Mouse (Mus musculus) neural tube, embryonic 14.5 days (tissue): ENCODE data around the gene Ndufb5. TPM values are rescaled to one million over a fixed set of nuclear protein-coding genes. Genes with fewer than 3 reads are reported as not detected.
A peak's percentile ranks its signal among the peaks of the same experiment; 100 is the strongest.
"Not testable (repeated sequence)": the region's sequence is repeated elsewhere in the genome, so short reads cannot be mapped to it uniquely, and the experiment has no call there.

Experiments
- ATAC-seq: fragments of 200-750 bp; cut with Nextera tagmentation; 2 replicates; pipeline ENCODE4 v1.8.0; 2017; ENCODE audit warnings: low read depth, mild to moderate bottlenecking, moderate TSS enrichment, moderate library complexity
- H3K27ac ChIP-seq: fragments of 300-500 bp; sonication (generic); 2 replicates; pipeline ENCODE4 v1.5.1; 2014; ENCODE audit warnings: low read depth, mild to moderate bottlenecking, control low read depth, low read length, moderate library complexity, mixed read lengths
- H3K27me3 ChIP-seq: fragments of 300-500 bp; sonication (generic); 2 replicates; pipeline ENCODE4 v1.6.1; 2014; ENCODE audit warnings: low read length; ENCODE audit not compliant: control insufficient read depth, insufficient read depth
- H3K36me3 ChIP-seq: fragments of 300-500 bp; sonication (generic); 2 replicates; pipeline ENCODE4 v1.6.1; 2014; ENCODE audit warnings: low read length, mixed read lengths; ENCODE audit not compliant: control insufficient read depth, insufficient read depth
- H3K4me1 ChIP-seq: fragments of 300-500 bp; sonication (generic); 2 replicates; pipeline ENCODE4 v1.6.1; 2014; ENCODE audit warnings: low read length; ENCODE audit not compliant: control insufficient read depth, insufficient read depth
- H3K4me2 ChIP-seq: fragments of 300-500 bp; sonication (generic); 2 replicates; pipeline ENCODE4 v1.6.1; 2014; ENCODE audit warnings: mild to moderate bottlenecking, low read depth, low read length, control low read depth
- H3K4me3 ChIP-seq: fragments of 300-500 bp; sonication (generic); 2 replicates; pipeline ENCODE4 v1.5.1; 2014; ENCODE audit warnings: low read depth, low read length, control low read depth, mixed read lengths
- H3K9ac ChIP-seq: fragments of 300-500 bp; sonication (generic); replicated peaks from 2 replicates; pipeline ENCODE4 v1.6.1; 2014; ENCODE audit warnings: low read depth, mild to moderate bottlenecking, control low read depth, low read length, mixed read lengths
- H3K9me3 ChIP-seq: fragments of 300-500 bp; sonication (generic); 2 replicates; pipeline ENCODE4 v1.6.1; 2016; ENCODE audit warnings: low read length; ENCODE audit not compliant: control insufficient read depth
- WGBS: fragments of 180-500 bp; shearing (Covaris S2); extraction: QIAGEN DNeasy Blood & Tissue Kit; methylation state at CpG from one replicate; pipeline ENCODE4 v1.1.7; 2014; 5-methylcytosine and 5-hydroxymethylcytosine counted together
- polyA plus RNA-seq: library from polyadenylated mRNA; unstranded; fragments of >200 nt; fragmentation: Nextera tagmentation; extraction: Ambion mirVana; gene quantifications from 2 replicates; pipeline ENCODE4 v1.2.1, GENCODE M21; 2014

Ndufb5 gene
- polyA plus RNA-seq, 1 experiment from 2014 or later: 357 TPM

- 34% methylated on average over 7 of the region's 7 CpGs for WGBS
- H3K36me3 ChIP-seq: no peaks in the 10 kb centered on the region
- no peaks in the 10 kb centered on the region for H3K4me1 ChIP-seq
- no peak overlapping the region for H3K27ac ChIP-seq
- no peaks in the 10 kb centered on the region for H3K27me3 ChIP-seq
- no peak overlapping the region for H3K4me2 ChIP-seq
- H3K9me3 ChIP-seq: no peaks in the 10 kb centered on the region
- no peak overlapping the region for H3K4me3 ChIP-seq
- H3K9ac ChIP-seq: no peak overlapping the region
- peak; percentile 91 for ATAC-seq
These were observed 38.4 kb upstream of the Ndufb5 start for GRCm38 (mm10) chr3:32698228-32698863.

DNA sequence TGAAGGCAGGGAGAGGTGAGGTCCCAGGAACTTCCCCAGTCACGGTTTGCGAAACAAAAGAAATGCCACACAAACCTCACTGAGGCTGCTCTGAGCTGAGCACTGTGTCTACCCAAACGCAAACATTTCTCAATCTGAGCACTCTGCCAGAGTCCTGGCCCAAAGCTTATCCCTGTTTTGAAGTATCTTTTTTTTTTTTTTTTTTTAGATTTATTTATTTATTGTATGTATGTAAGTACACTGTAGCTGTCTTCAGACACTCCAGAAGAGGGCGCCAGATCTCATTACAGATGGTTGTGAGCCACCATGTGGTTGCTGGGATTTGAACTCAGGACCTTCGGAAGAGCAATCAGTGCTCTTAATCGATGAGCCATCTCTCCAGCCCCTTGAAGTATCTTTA, 32.8 kb upstream of the Ndufb5 start:
- not testable (repeated sequence) for H3K4me3 ChIP-seq, ATAC-seq, H3K4me1 ChIP-seq, H3K9ac ChIP-seq, H3K27ac ChIP-seq, H3K36me3 ChIP-seq, H3K9me3 ChIP-seq, H3K27me3 ChIP-seq, H3K4me2 ChIP-seq
- WGBS: 87% methylated on average over 6 of the region's 6 CpGs

DNA sequence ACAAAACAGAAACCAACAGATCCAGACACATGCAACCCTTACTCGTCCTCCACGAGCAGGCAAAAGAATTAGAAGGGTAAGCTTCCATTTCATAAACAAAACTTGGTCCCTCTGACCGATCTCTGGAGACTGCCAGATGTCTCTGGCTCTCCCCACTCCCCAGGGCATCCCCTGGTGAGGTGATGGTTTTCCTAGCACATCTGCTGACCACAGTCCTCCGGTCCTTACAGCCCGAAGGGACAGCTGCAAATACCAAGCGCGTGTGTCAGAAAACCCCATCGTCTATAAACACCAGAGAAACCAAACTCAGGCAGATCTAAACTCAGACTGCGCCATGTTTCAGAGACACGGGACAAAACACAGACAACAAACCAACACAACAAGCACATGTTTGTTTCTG, 32.2 kb upstream of the Ndufb5 start:
- H3K4me1 ChIP-seq, H3K4me2 ChIP-seq, H3K27ac ChIP-seq, H3K9me3 ChIP-seq, H3K27me3 ChIP-seq, ATAC-seq, H3K36me3 ChIP-seq, H3K9ac ChIP-seq, H3K4me3 ChIP-seq: not testable (repeated sequence)
- 93% methylated on average over 10 of the region's 10 CpGs for WGBS

DNA sequence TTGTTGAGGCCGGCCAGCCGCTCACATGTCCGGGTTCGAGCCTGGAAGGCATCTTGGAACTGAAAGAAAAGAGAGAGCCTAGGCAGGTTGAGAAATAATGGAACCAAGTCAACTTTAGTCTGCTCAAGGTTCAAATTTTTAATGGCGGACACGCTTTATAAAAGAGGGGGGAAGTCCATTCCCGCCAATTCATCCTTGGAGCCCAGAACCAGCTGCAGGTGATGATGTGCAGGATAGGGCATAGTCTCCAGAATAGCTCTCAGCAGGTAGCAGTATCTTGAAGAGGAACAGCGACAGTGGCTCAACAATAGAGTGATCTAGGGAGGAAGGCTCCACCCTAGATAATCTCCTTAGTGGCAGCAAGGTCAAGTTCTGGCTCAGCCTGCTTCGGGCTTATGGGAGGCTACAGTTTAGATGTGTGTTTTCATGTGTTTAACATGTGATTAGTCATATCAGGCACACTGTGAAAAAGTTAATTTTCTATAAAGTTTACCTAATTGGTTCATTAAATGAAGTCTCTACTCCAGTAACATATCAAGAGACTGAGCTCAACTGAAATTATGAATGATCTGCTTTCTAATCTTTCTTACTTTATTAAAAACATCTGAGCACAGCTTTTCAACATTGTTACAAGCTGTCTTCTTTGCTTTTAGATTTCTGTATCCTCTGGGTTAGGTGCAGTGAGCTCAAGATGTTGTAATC, 31.0 kb upstream of the Ndufb5 start, which contains the start of gene Actl6a:
TSS of gene Actl6a (plus strand) at position 652 of the 702 bp plus-strand sequence.
- not testable (repeated sequence) for H3K4me3 ChIP-seq, H3K27me3 ChIP-seq, H3K27ac ChIP-seq, H3K4me1 ChIP-seq, H3K9ac ChIP-seq, H3K4me2 ChIP-seq, H3K9me3 ChIP-seq, H3K36me3 ChIP-seq, ATAC-seq
- WGBS: 83% methylated on average over 9 of the region's 9 CpGs

DNA sequence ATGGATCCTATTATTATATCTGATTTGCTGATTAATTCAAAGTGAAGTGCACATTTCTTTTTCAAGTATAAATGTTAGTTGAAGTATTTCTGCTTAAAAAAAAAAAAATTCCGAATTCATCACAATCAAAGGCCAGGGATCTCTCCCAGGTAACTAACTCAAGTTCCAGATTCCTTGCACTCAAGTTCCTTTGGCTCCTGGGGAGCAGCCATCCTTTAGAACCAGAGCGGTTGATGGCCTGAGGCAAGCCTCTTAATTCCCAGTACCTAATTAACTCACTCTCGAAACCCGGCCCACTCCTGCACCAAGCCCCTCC, 28.8 kb upstream of the Ndufb5 start:
- 5% methylated on average over 4 of the region's 4 CpGs for WGBS
- no peak overlapping the region for H3K9ac ChIP-seq

GRCm38 (mm10) chr3:32708368-32709231, 28.2 kb upstream of the Ndufb5 start:
- Histone ChIP-seq H3K4me3 (peak overlapping the region; percentile 91), H3K36me3 (peaks cover 11% of the 10 kb centered on the region), H3K27ac (peak overlapping the region; percentile 90), H3K9ac (peak overlapping the region; percentile 70), H3K27me3 (no peaks in the 10 kb centered on the region), H3K4me1 (peaks cover 3% of the 10 kb centered on the region; the same call in 1 of the 2 replicates), H3K9me3 (no peaks in the 10 kb centered on the region), H3K4me2 (peak overlapping the region; percentile 75)
- under 1% methylated on average over 90 of the region's 90 CpGs for WGBS
- peak; percentile 100 for ATAC-seq

More for the DNA sequence above, 28.8 kb upstream of the Ndufb5 start:
- Histone ChIP-seq H3K36me3 (peaks cover 9% of the 10 kb centered on the region), H3K4me3 (peak overlapping the region; percentile 91), H3K4me1 (peaks cover 3% of the 10 kb centered on the region; the same call in 1 of the 2 replicates), H3K9me3 (no peaks in the 10 kb centered on the region), H3K27ac (peak overlapping the region; percentile 39; the same call in 1 of the 2 replicates), H3K4me2 (peak overlapping the region; percentile 38), H3K27me3 (no peaks in the 10 kb centered on the region)
- ATAC-seq: no peak

DNA sequence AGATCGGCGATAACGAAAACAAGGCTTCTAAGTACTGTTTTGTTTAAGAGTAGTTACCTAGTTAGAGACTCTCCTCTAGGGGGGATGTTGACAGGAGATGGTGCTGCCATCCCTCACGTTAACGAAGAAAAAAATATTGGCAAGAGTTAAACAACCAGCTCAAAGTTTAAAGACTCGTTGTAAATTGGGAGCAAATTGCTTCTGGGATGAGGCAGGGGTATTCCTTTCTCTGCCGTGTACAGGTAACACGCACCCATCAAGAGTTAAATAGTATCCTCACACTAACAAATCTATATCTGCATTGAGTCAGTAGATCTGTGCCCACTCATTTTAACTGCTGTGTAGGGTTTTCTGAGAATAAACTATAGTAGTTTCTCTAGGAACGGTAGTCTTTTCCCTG, 27.4 kb upstream of the Ndufb5 start:
- peak overlapping the region; percentile 91 for H3K4me3 ChIP-seq

GRCm38 (mm10) chr3:32713711-32714110, 23.1 kb upstream of the Ndufb5 start:
- H3K4me1 ChIP-seq: peaks cover 3% of the 10 kb centered on the region; the same call in 1 of the 2 replicates
- H3K9me3 ChIP-seq: no peaks in the 10 kb centered on the region
- no peak overlapping the region for H3K4me3 ChIP-seq
- no peak overlapping the region for H3K27ac ChIP-seq
- H3K4me2 ChIP-seq: no peak overlapping the region
- no peak overlapping the region for H3K9ac ChIP-seq
- no peaks in the 10 kb centered on the region for H3K27me3 ChIP-seq
- H3K36me3 ChIP-seq: peaks cover 44% of the 10 kb centered on the region
- 90% methylated on average over 3 of the region's 3 CpGs for WGBS
- no peak for ATAC-seq

More for the DNA sequence above, 27.4 kb upstream of the Ndufb5 start:
- H3K36me3 ChIP-seq: peaks cover 15% of the 10 kb centered on the region
- H3K4me1 ChIP-seq: peaks cover 3% of the 10 kb centered on the region; the same call in 1 of the 2 replicates
- no peaks in the 10 kb centered on the region for H3K9me3 ChIP-seq
- peak overlapping the region; percentile 70 for H3K9ac ChIP-seq
- H3K4me2 ChIP-seq: peak overlapping the region; percentile 75
- peak overlapping the region; percentile 90 for H3K27ac ChIP-seq
- no peaks in the 10 kb centered on the region for H3K27me3 ChIP-seq
- no peak for ATAC-seq
- WGBS: 9% methylated on average over 9 of the region's 9 CpGs
